Mouse (Mus musculus) cortical plate, adult 2 months (tissue): ENCODE data around the gene Uba3.

Experiments
- CTCF ChIP-seq: fragments of 200-500 bp; IDR thresholded peaks from 2 replicates; pipeline ENCODE4 v1.5.1; 2011; ENCODE audit warnings: mild to moderate bottlenecking, control low read depth, low read length; ENCODE audit not compliant: insufficient read depth; ENCODE audit errors: extremely low read depth
- POLR2A ChIP-seq: fragments of 200-500 bp; IDR thresholded peaks from 2 replicates; pipeline ENCODE4 v1.6.1; 2011; ENCODE audit warnings: mild to moderate bottlenecking, low read length, control low read depth; ENCODE audit not compliant: insufficient read depth; ENCODE audit errors: extremely low read depth

DNA sequence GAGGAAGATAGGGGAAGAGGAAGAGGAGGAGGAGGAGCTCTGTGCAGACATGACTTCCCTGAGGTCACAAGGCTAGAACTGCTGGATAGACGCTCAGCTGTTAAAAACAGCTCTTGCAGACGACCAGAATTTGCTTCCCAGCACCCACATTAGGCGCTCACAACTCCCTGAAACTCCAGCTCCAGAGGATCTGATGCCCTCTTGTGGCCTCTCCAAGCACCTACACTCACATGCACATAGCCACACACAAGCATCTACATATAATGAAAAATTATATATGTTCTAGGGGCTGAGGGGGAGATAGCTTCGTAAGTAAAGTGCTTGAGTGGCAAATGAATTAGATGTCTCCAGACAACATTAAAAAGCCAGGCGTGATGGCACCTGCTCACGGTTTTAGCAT lies 33.9 kb upstream of the Uba3 start:
- TF ChIP-seq CTCF (no peak), POLR2A (no peak)
